In the genomic region with DNA sequence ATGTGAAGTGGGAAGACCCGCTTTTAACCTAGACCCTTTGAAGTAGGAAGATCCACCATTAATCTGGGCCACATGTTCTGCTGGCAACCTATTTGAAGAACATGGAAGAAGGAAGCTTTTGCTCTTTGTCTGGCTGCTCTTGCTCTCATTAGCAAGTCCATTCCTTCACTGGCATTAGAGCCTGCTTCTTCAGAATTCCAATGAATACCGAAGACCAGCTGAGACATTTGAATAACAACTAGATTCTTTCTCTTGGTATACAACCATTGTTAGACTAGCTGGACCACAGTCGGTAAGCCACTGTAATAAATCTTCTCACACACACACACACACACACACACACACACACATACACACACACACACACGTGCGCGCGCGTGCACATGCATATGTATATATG, we compare ENCODE assay signal across 28 mouse cellular contexts. TPM values are rescaled to one million over a fixed set of nuclear protein-coding genes. Genes with fewer than 3 reads are reported as not detected.
"Had no signal": no experiment of that assay in that cellular context is flagged by ENCODE, and none has a peak within 500 bp of the region (broad histone marks: within the 10 kb centered on the region; RNA-seq: fewer than 3 reads in every experiment).

No protein-coding gene starts in this region.

- H3K27me3 ChIP-seq: hindbrain, embryonic 15.5 days; intestine, embryonic 15.5 days; limb, embryonic 12.5 days; liver, embryonic 13.5 days had no signal

- H3K4me2 ChIP-seq: heart, embryonic 11.5 days; hindbrain, embryonic 13.5 days; hindbrain, embryonic 15.5 days; intestine, embryonic 15.5 days; kidney, embryonic 15.5 days; limb, embryonic 12.5 days; liver, embryonic 11.5 days; liver, embryonic 13.5 days; liver, embryonic 15.5 days had no signal

- H3K4me3 ChIP-seq: gastrocnemius, adult 2 months; heart, adult 2 months; hindbrain, embryonic 13.5 days; hindbrain, embryonic 15.5 days; intestine, embryonic 15.5 days; kidney, embryonic 15.5 days; limb, embryonic 12.5 days; liver, embryonic 13.5 days; liver, embryonic 15.5 days had no signal

- DNase-seq: gastrocnemius, adult 2 months; gastrocnemius, postnatal 10 days; gastrocnemius, postnatal 25 days; heart, adult 2 months; heart, postnatal 10 days; heart, postnatal 4 days; kidney, adult 2 months; kidney, adult 9 months; kidney, postnatal 14 days; kidney, postnatal 36 days; layer of hippocampus, adult 9-11 months; layer of hippocampus, postnatal 36 days; left cerebral cortex, postnatal 4 days; liver; liver, embryonic 13.5 days; liver, postnatal 0 days had no signal

- ATAC-seq: inflammation-experienced regulatory T-cells, adult 6 months; intestine, embryonic 15.5 days; intestine, postnatal 0 days; liver, postnatal 0 days had no signal

- H3K4me1 ChIP-seq: hindbrain, embryonic 15.5 days; intestine, embryonic 15.5 days; kidney, embryonic 15.5 days; limb, embryonic 12.5 days; liver, embryonic 13.5 days; liver, embryonic 15.5 days had no signal

- H3K36me3 ChIP-seq: hindbrain, embryonic 13.5 days; hindbrain, embryonic 15.5 days; intestine, embryonic 15.5 days; kidney, embryonic 15.5 days; limb, embryonic 12.5 days; liver, embryonic 13.5 days; liver, embryonic 15.5 days had no signal

- H3K9me3 ChIP-seq: hindbrain, embryonic 13.5 days; hindbrain, embryonic 15.5 days; intestine, embryonic 15.5 days; kidney, embryonic 15.5 days; limb, embryonic 12.5 days; liver, embryonic 13.5 days; liver, embryonic 15.5 days had no signal

- H3K9ac ChIP-seq: hindbrain, embryonic 13.5 days; hindbrain, embryonic 15.5 days; intestine, embryonic 15.5 days; kidney, embryonic 15.5 days; limb, embryonic 12.5 days; liver, embryonic 13.5 days; liver, embryonic 15.5 days; liver, postnatal 0 days had no signal

- H3K27ac ChIP-seq: gastrocnemius, adult 2 months; heart, adult 2 months; hindbrain, embryonic 13.5 days; hindbrain, embryonic 15.5 days; intestine, embryonic 15.5 days; kidney, embryonic 15.5 days; kidney, postnatal 0 days; limb, embryonic 12.5 days; liver, embryonic 13.5 days; liver, embryonic 15.5 days had no signal

RNA-seq across cellular contexts. Expression of a gene that starts 43.4 kb away (rescaled TPM):
- total RNA-seq: heart, postnatal 25 days had no signal
